Mouse (Mus musculus): Measurements from ENCODE around the gene Dync2h1. TPM values are rescaled to one million over a fixed set of nuclear protein-coding genes. Genes with fewer than 3 reads are reported as not detected.

Dync2h1 gene
- total and polyA plus RNA-seq, 3 experiments: 0.35 to 1.4 (median 1.3) TPM

DNA sequence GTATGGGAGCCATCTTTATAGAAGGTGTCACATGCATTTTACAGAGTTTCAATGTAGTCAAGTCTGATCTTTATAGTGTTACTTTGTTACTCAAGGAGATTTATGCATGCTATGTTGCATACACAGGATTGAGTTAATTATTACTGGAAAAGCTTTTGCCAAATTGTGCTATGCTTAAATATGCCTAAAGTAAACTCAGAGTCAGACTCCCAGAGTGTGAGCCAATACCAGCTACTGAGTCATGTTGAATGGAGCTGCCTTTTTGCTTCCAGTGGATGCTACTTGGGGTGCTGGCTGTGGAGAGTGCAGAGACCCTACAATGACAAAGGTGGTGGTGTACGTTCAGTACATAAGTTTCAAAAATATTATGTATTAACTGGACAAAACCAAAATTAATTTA is 169.5 kb downstream of the Dync2h1 start:
- no peaks in the 10 kb centered on the region for H3K36me3 ChIP-seq (ENCODE audit: control insufficient read depth, insufficient read depth, low read length)
- no peaks in the 10 kb centered on the region for H3K79me2 ChIP-seq (replicated peaks; ENCODE audit: control insufficient read depth, insufficient read depth, low read length)
- no peak overlapping the region for H3K9ac ChIP-seq (ENCODE audit: low read depth, low read length)
- H3K27ac ChIP-seq: no peak overlapping the region
- intact Hi-C loops (cut with DNase I): no loop called here
- TF ChIP-seq CTCF (IDR thresholded peaks at IDR 0.05): no peak
- TF ChIP-seq POLR2A (IDR thresholded peaks at IDR 0.05; ENCODE audit: insufficient read depth, low read depth, low read length): no peak
- no peak for TF ChIP-seq EP300 (IDR thresholded peaks at IDR 0.05; ENCODE audit: insufficient read depth, low read depth, low read length)
- no peak for DNase-seq
- H3K27me3 ChIP-seq (ENCODE audit: control insufficient read depth, insufficient read depth, low read length): no peaks in the 10 kb centered on the region
- H3K4me1 ChIP-seq (ENCODE audit: control insufficient read depth, insufficient read depth, low read length): no peaks in the 10 kb centered on the region
- no peak overlapping the region for H3K4me3 ChIP-seq
- WGBS: 90% methylated on average over 1 of the region's 1 CpGs

DNA sequence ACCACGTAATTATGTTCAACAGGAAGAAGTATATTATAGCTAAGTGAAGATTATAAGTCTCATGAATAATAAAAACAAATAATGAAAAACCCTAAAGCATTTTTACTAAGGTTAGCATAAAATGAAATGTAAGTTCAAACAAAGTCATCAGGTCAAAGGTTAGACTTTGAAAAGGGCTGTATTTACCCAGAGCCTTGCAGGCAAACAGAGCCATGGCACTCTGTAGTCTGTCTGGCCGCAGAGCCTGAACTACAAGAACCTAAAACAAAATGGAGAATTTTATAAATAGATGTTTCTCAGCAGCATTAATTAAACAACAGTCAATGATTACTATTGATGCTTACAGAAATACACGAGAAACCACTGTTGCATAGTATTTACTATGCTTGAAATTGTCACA is 174.5 kb downstream of the Dync2h1 start:
- no peaks in the 10 kb centered on the region for H3K27me3 ChIP-seq (ENCODE audit: control insufficient read depth, insufficient read depth, low read length)
- no peaks in the 10 kb centered on the region for H3K4me1 ChIP-seq (ENCODE audit: control insufficient read depth, insufficient read depth, low read length)
- DNase-seq: no peak
- H3K79me2 ChIP-seq (replicated peaks; ENCODE audit: control insufficient read depth, insufficient read depth, low read length): no peaks in the 10 kb centered on the region
- no peak for TF ChIP-seq EP300 (IDR thresholded peaks at IDR 0.05; ENCODE audit: insufficient read depth, low read depth, low read length)
- WGBS: 85% methylated on average over 3 of the region's 3 CpGs
- intact Hi-C loops (cut with DNase I): no loop called here
- no peak overlapping the region for H3K27ac ChIP-seq
- H3K9ac ChIP-seq (ENCODE audit: low read depth, low read length): no peak overlapping the region
- no peak overlapping the region for H3K4me3 ChIP-seq
- H3K36me3 ChIP-seq (ENCODE audit: control insufficient read depth, insufficient read depth, low read length): no peaks in the 10 kb centered on the region

GRCm38 (mm10) chr9:6994865-6995264 is 189.4 kb downstream of the Dync2h1 start:
- Histone ChIP-seq H3K4me1 (ENCODE audit: control insufficient read depth, insufficient read depth, low read length) (no peaks in the 10 kb centered on the region), H3K36me3 (ENCODE audit: control insufficient read depth, insufficient read depth, low read length) (no peaks in the 10 kb centered on the region)

DNA sequence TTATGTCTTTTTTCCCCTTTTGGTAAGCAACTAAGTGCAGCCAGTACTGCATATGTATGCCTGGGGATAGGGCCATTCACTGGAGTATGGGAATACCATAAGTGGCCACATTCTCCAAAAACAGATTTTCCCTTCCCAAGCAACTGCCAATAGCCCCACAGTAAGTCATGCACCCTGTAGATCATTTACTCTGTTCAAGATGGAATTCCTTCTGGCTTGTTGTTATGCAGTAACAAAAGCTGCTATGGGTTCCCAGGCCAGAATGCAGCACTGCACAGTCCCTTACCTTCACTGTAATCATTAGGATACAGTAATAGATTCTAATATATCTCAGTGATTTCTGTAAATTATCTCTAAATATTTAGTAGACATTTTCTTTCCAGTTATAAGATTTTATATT is 190.0 kb downstream of the Dync2h1 start:
- no peak overlapping the region for H3K9ac ChIP-seq (ENCODE audit: low read depth, low read length)
- no peak overlapping the region for H3K27ac ChIP-seq
- DNase-seq: no peak
- H3K36me3 ChIP-seq (ENCODE audit: control insufficient read depth, insufficient read depth, low read length): no peaks in the 10 kb centered on the region
- intact Hi-C loops (cut with DNase I): no loop called here
- H3K4me1 ChIP-seq (ENCODE audit: control insufficient read depth, insufficient read depth, low read length): no peaks in the 10 kb centered on the region
- no peak for TF ChIP-seq POLR2A (IDR thresholded peaks at IDR 0.05; ENCODE audit: insufficient read depth, low read depth, low read length)
- TF ChIP-seq CTCF (IDR thresholded peaks at IDR 0.05): no peak
- no peak for TF ChIP-seq EP300 (IDR thresholded peaks at IDR 0.05; ENCODE audit: insufficient read depth, low read depth, low read length)
- no peak overlapping the region for H3K4me3 ChIP-seq
- no peaks in the 10 kb centered on the region for H3K79me2 ChIP-seq (replicated peaks; ENCODE audit: control insufficient read depth, insufficient read depth, low read length)
- no peaks in the 10 kb centered on the region for H3K27me3 ChIP-seq (ENCODE audit: control insufficient read depth, insufficient read depth, low read length)

More at GRCm38 (mm10) chr9:6994865-6995264, 189.4 kb downstream of the Dync2h1 start:
- H3K79me2 ChIP-seq (replicated peaks; ENCODE audit: control insufficient read depth, insufficient read depth, low read length): no peaks in the 10 kb centered on the region
- WGBS: 42% methylated on average over 2 of the region's 2 CpGs
- no peak for TF ChIP-seq POLR2A (IDR thresholded peaks at IDR 0.05; ENCODE audit: insufficient read depth, low read depth, low read length)
- no peak for TF ChIP-seq CTCF (IDR thresholded peaks at IDR 0.05)
- TF ChIP-seq EP300 (IDR thresholded peaks at IDR 0.05; ENCODE audit: insufficient read depth, low read depth, low read length): no peak
- H3K27me3 ChIP-seq (ENCODE audit: control insufficient read depth, insufficient read depth, low read length): no peaks in the 10 kb centered on the region
- intact Hi-C loops (cut with DNase I): no loop called here
- no peak overlapping the region for H3K27ac ChIP-seq
- no peak for DNase-seq
- no peak overlapping the region for H3K4me3 ChIP-seq
- no peak overlapping the region for H3K9ac ChIP-seq (ENCODE audit: low read depth, low read length)

GRCm38 (mm10) chr9:6988893-6989685 is 195.2 kb downstream of the Dync2h1 start:
- no peak for DNase-seq
- no peaks in the 10 kb centered on the region for H3K27me3 ChIP-seq (ENCODE audit: control insufficient read depth, insufficient read depth, low read length)
- no peak overlapping the region for H3K4me3 ChIP-seq
- no peaks in the 10 kb centered on the region for H3K36me3 ChIP-seq (ENCODE audit: control insufficient read depth, insufficient read depth, low read length)
- 90% methylated on average over 3 of the region's 3 CpGs for WGBS
- no peak overlapping the region for H3K27ac ChIP-seq
- no peaks in the 10 kb centered on the region for H3K4me1 ChIP-seq (ENCODE audit: control insufficient read depth, insufficient read depth, low read length)
- TF ChIP-seq CTCF (IDR thresholded peaks at IDR 0.05) (no peak), POLR2A (IDR thresholded peaks at IDR 0.05; ENCODE audit: insufficient read depth, low read depth, low read length) (no peak), EP300 (IDR thresholded peaks at IDR 0.05; ENCODE audit: insufficient read depth, low read depth, low read length) (no peak)
- no peaks in the 10 kb centered on the region for H3K79me2 ChIP-seq (replicated peaks; ENCODE audit: control insufficient read depth, insufficient read depth, low read length)
- intact Hi-C loops (cut with DNase I): no loop called here
- no peak overlapping the region for H3K9ac ChIP-seq (ENCODE audit: low read depth, low read length)

GRCm38 (mm10) chr9:6986161-6986560 is 198.1 kb downstream of the Dync2h1 start:
- no peak for DNase-seq
- Histone ChIP-seq H3K27ac (no peak overlapping the region), H3K4me1 (ENCODE audit: control insufficient read depth, insufficient read depth, low read length) (no peaks in the 10 kb centered on the region), H3K9ac (ENCODE audit: low read depth, low read length) (no peak overlapping the region), H3K27me3 (ENCODE audit: control insufficient read depth, insufficient read depth, low read length) (no peaks in the 10 kb centered on the region), H3K36me3 (ENCODE audit: control insufficient read depth, insufficient read depth, low read length) (no peaks in the 10 kb centered on the region), H3K79me2 (replicated peaks; ENCODE audit: control insufficient read depth, insufficient read depth, low read length) (no peaks in the 10 kb centered on the region), H3K4me3 (no peak overlapping the region)
- WGBS: 75% methylated on average over 3 of the region's 3 CpGs
- TF ChIP-seq EP300 (IDR thresholded peaks at IDR 0.05; ENCODE audit: insufficient read depth, low read depth, low read length): no peak
- no peak for TF ChIP-seq CTCF (IDR thresholded peaks at IDR 0.05)
- no peak for TF ChIP-seq POLR2A (IDR thresholded peaks at IDR 0.05; ENCODE audit: insufficient read depth, low read depth, low read length)
- intact Hi-C loops (cut with DNase I): no loop called here

Measured in heart, adult 2 months (tissue).